Mouse (Mus musculus) embryonic facial prominence, embryonic 12.5 days (tissue): ENCODE measurements around the gene Gm10719. TPM values are rescaled to one million over a fixed set of nuclear protein-coding genes. Genes with fewer than 3 reads are reported as not detected.
"Not testable (repeated sequence)": the region's sequence is repeated elsewhere in the genome, so short reads cannot be mapped to it uniquely, and the experiment has no call there.

Experiments
- ATAC-seq: fragments of 200-750 bp; cut with Nextera tagmentation; 2 replicates; pipeline ENCODE4 v1.8.0; 2017; ENCODE audit not compliant: insufficient number of reproducible peaks, insufficient read depth, low FRiP score, low TSS enrichment
- H3K27ac ChIP-seq: fragments of 300-500 bp; sonication (generic); 2 replicates; pipeline ENCODE4 v1.5.1; 2016; ENCODE audit warnings: mild to moderate bottlenecking
- H3K27me3 ChIP-seq: fragments of 300-500 bp; sonication (generic); 2 replicates; pipeline ENCODE4 v1.6.1; 2016; ENCODE audit warnings: mild to moderate bottlenecking, moderate library complexity
- H3K36me3 ChIP-seq: fragments of 300-500 bp; sonication (generic); 2 replicates; pipeline ENCODE4 v1.6.1; 2016; ENCODE audit warnings: mild to moderate bottlenecking
- H3K4me1 ChIP-seq: fragments of 300-500 bp; sonication (generic); 2 replicates; pipeline ENCODE4 v1.6.1; 2016
- H3K4me2 ChIP-seq: fragments of 300-500 bp; sonication (generic); replicated peaks from 2 replicates; pipeline ENCODE4 v1.6.1; 2016; ENCODE audit warnings: mild to moderate bottlenecking, moderate library complexity
- H3K4me3 ChIP-seq: fragments of 300-500 bp; sonication (generic); 2 replicates; pipeline ENCODE4 v1.5.1; 2016; ENCODE audit warnings: mild to moderate bottlenecking
- H3K9ac ChIP-seq: fragments of 300-500 bp; sonication (generic); 2 replicates; pipeline ENCODE4 v1.6.1; 2016; ENCODE audit warnings: mild to moderate bottlenecking, moderate library complexity
- H3K9me3 ChIP-seq: fragments of 300-500 bp; sonication (generic); 2 replicates; pipeline ENCODE4 v1.6.1; 2016; ENCODE audit warnings: mild to moderate bottlenecking, moderate library complexity
- WGBS: fragments of 180-500 bp; shearing (Covaris S2); methylation state at CpG from one replicate; pipeline ENCODE4 v1.1.7; 2016; 5-methylcytosine and 5-hydroxymethylcytosine counted together
- microRNA-seq: library from miRNA; unstranded; fragments of <30 nt; microRNA quantifications from one replicate; pipeline ENCODE4, GENCODE M21; 2017
- polyA plus RNA-seq: library from polyadenylated mRNA; unstranded; fragments of >200 nt; fragmentation: Nextera tagmentation; extraction: Ambion mirVana; gene quantifications from 2 replicates; pipeline ENCODE4 v1.2.1, GENCODE M21; 2016

The Gm10719 gene
- polyA plus RNA-seq, 1 experiment from 2014 or later, result not detected

DNA sequence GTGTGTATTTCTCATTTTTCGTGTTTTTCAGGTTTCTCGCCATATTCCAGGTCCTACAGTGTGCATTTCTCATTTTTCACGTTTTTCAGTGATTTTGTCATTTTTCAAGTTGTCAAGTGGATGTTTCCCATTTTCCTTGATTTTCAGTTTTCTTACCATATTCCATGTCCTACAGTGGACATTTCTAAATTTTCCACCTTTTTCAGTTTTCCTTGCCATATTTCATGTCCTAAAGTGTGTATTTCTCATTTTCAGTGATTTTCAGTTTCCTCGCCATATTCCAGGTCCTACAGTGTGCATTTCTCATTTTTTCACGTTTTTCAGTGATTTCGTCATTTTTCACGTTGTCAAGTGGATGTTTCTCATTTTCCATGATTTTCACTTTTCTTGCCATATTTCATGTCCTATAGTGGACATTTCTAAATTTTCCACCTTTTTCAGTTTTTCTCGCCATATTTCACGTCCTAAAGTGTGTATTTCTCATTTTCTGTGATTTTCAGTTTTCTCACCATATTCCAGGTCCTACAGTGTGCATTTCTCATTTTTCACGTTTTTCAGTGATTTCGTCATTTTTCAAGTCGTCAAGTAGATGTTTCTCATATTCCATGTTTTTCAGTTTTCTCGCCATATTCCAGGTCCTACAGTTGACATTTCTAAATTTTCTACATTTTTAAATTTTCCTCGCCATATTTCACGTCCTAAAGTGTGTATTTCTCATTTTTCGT lies 12.2 kb downstream of the Gm10719 start:
- not testable (repeated sequence) for H3K27ac ChIP-seq, H3K4me3 ChIP-seq, H3K9ac ChIP-seq, H3K4me2 ChIP-seq, H3K36me3 ChIP-seq, H3K4me1 ChIP-seq, H3K27me3 ChIP-seq, H3K9me3 ChIP-seq, ATAC-seq
- WGBS, result 64% methylated on average over 13 of the region's 16 CpGs

DNA sequence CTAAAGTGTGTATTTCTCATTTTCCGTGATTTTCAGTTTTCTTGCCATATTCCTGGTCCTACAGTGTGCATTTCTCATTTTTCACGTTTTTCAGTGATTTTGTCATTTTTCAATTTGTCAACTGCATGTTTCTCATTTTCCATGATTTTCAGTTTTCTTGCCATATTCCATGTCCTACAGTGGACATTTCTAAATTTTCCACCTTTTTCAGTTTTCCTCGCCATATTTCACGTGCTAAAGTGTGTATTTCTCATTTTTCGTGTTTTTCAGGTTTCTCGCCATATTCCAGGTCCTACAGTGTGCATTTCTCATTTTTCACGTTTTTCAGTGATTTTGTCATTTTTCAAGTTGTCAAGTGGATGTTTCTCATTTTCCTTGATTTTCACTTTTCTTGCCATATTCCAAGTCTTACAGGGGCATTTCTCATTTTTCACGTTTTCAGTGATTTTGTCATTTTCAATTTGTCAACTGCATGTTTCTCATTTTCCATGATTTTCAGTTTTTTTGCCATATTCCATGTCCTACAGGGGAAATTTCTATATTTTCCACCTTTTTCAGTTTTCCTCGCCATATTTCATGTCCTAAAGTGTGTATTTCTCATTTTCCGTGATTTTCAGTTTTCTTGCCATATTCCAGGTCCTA lies 13.6 kb downstream of the Gm10719 start:
- H3K36me3 ChIP-seq, H3K4me2 ChIP-seq, H3K9ac ChIP-seq, H3K4me1 ChIP-seq, H3K9me3 ChIP-seq, H3K4me3 ChIP-seq, H3K27ac ChIP-seq, ATAC-seq, H3K27me3 ChIP-seq: not testable (repeated sequence)
- WGBS, result 51% methylated on average over 2 of the region's 10 CpGs

DNA sequence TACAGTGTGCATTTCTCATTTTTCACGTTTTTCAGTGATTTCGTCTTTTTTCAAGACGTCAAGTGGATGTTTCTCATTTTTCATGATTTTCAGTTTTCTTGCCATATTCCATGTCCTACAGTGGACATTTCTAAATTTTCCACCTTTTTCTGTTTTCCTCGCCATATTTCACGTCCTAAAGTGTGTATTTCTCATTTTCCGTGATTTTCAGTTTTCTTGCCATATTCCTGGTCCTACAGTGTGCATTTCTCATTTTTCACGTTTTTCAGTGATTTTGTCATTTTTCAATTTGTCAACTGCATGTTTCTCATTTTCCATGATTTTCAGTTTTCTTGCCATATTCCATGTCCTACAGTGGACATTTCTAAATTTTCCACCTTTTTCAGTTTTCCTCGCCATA lies 17.1 kb downstream of the Gm10719 start, which contains the start of gene Gm17535:
TSS of gene Gm17535 (plus strand) at position 301 of the 400 bp plus-strand sequence.
- not testable (repeated sequence) for H3K4me2 ChIP-seq, H3K27ac ChIP-seq, H3K4me3 ChIP-seq, H3K36me3 ChIP-seq, H3K9me3 ChIP-seq, H3K27me3 ChIP-seq, ATAC-seq, H3K9ac ChIP-seq, H3K4me1 ChIP-seq
- 33% methylated on average over 1 of the region's 8 CpGs for WGBS

DNA sequence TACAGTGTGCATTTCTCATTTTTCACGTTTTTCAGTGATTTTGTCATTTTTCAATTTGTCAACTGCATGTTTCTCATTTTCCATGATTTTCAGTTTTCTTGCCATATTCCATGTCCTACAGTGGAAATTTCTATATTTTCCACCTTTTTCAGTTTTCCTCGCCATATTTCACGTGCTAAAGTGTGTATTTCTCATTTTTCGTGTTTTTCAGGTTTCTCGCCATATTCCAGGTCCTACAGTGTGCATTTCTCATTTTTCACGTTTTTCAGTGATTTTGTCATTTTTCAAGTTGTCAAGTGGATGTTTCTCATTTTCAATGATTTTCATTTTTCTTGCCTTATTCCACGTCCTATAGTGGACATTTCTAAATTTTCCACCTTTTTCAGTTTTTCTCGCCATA lies 19.4 kb downstream of the Gm10719 start, which contains the start of gene Gm10715:
TSS of gene Gm10715 (plus strand) at position 301 of the 400 bp plus-strand sequence.
- WGBS, result 78% methylated on average over 8 of the region's 8 CpGs
- not testable (repeated sequence) for H3K4me1 ChIP-seq, H3K4me3 ChIP-seq, H3K4me2 ChIP-seq, H3K9me3 ChIP-seq, H3K27me3 ChIP-seq, H3K9ac ChIP-seq, H3K36me3 ChIP-seq, ATAC-seq, H3K27ac ChIP-seq

DNA sequence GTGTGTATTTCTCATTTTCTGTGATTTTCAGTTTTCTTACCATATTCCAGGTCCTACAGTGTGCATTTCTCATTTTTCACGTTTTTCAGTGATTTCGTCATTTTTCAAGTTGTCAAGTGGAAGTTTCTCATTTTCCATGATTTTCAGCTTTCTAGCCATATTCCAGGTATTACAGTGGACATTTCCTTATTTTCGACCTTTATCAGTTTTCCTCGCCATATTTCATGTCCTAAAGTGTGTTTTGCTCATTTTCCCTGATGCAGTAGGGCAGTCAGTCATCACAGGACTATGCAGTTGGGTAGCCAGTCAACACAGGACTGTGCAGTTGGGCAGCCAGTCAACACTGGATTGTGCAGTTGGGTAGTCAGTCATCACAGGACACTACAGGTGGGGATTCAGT lies 21.0 kb downstream of the Gm10719 start:
- WGBS, result 71% methylated on average over 4 of the region's 4 CpGs
- not testable (repeated sequence) for H3K36me3 ChIP-seq, ATAC-seq, H3K27me3 ChIP-seq, H3K9ac ChIP-seq, H3K4me2 ChIP-seq, H3K27ac ChIP-seq, H3K4me3 ChIP-seq, H3K4me1 ChIP-seq
- H3K9me3 ChIP-seq, result peaks cover 12% of the 10 kb centered on the region

Small RNA genes lying within 50 kb of the gene (microRNA-seq; reads per million reads assigned to microRNA genes)
- not detected for gene Mir101c

Other genes starting within 250 kb of the Gm10719 start
- gene Gm10722, start 16.5 kb upstream of the Gm10719 start, polyA plus RNA-seq, result not detected in 2 replicates
- not detected in 2 replicates for gene Gm11168, start 14.1 kb upstream of the Gm10719 start, polyA plus RNA-seq
- not detected in 2 replicates for gene Gm10721, start 4.3 kb upstream of the Gm10719 start, polyA plus RNA-seq
- not detected in 2 replicates for gene Gm10720, start 1.8 kb upstream of the Gm10719 start, polyA plus RNA-seq
- 0.26 TPM in 1 of 2 replicates, not detected in the other for gene Gm10718, start 6.1 kb downstream of the Gm10719 start, polyA plus RNA-seq
- gene Gm10717, start 8.0 kb downstream of the Gm10719 start, polyA plus RNA-seq, result not detected in 2 replicates
- gene Gm17535, start 17.2 kb downstream of the Gm10719 start, polyA plus RNA-seq, result not detected in 2 replicates
- gene Gm10715, start 19.5 kb downstream of the Gm10719 start, polyA plus RNA-seq, result not detected in 2 replicates